Mouse (Mus musculus): ENCODE results near the gene Rnase1.
"Not testable (repeated sequence)": the region's sequence is repeated elsewhere in the genome, so short reads cannot be mapped to it uniquely, and the experiment has no call there.

DNA sequence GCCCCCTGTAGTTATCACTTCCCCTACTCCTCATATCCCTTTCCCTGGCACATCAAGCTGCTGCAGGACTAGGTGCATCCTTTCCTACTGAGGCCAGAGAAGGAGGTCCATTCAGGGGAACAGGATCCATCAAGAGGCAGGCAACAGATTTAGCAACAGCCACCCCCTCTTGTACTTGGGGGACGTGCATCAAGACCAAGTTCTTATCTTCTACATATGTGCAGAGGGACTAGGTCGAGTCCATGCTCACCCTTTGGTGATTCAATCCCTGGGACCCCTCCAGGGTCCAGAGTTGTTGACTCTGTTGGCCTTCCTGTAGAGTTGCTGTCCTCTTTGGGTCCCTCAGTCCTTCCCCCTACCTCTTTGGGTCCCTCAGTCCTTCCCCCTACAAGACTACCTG is 34.5 kb upstream of the Rnase1 start:
- TF ChIP-seq POLR2A (IDR thresholded peaks at IDR 0.05; ENCODE audit: borderline replicate concordance, extremely low read depth, low read depth, low read length); CTCF (IDR thresholded peaks at IDR 0.05; ENCODE audit: insufficient read depth, low read length): not testable (repeated sequence)
